Mouse (Mus musculus) limb, embryonic 12.5 days (tissue): ENCODE measurements around the gene Timm44. TPM values are rescaled to one million over a fixed set of nuclear protein-coding genes. Genes with fewer than 3 reads are reported as not detected.

Source experiments
- ATAC-seq: fragments of 200-750 bp; cut with Nextera tagmentation; 2 replicates; pipeline ENCODE4 v1.8.0; 2017; ENCODE audit warnings: low read depth, moderate TSS enrichment; ENCODE audit not compliant: insufficient number of reproducible peaks, insufficient read depth, low FRiP score, low TSS enrichment
- H3K27ac ChIP-seq: fragments of 300-500 bp; sonication (generic); 2 replicates; pipeline ENCODE4 v1.5.1; 2016; ENCODE audit warnings: mild to moderate bottlenecking, moderate library complexity
- H3K27me3 ChIP-seq: fragments of 300-500 bp; sonication (generic); 2 replicates; pipeline ENCODE4 v1.6.1; 2016; ENCODE audit warnings: mild to moderate bottlenecking, moderate library complexity
- H3K36me3 ChIP-seq: fragments of 300-500 bp; sonication (generic); 2 replicates; pipeline ENCODE4 v1.6.1; 2016; ENCODE audit warnings: mild to moderate bottlenecking, moderate library complexity
- H3K4me1 ChIP-seq: fragments of 300-500 bp; sonication (generic); replicated peaks from 2 replicates; pipeline ENCODE4 v1.6.1; 2016
- H3K4me2 ChIP-seq: fragments of 300-500 bp; sonication (generic); 2 replicates; pipeline ENCODE4 v1.6.1; 2016; ENCODE audit warnings: mild to moderate bottlenecking, moderate library complexity
- H3K4me3 ChIP-seq: fragments of 300-500 bp; sonication (generic); replicated peaks from 2 replicates; pipeline ENCODE4 v1.5.1; 2016; ENCODE audit warnings: mild to moderate bottlenecking
- H3K9ac ChIP-seq: fragments of 300-500 bp; sonication (generic); replicated peaks from 2 replicates; pipeline ENCODE4 v1.6.1; 2016; ENCODE audit warnings: mild to moderate bottlenecking, moderate library complexity
- H3K9me3 ChIP-seq: fragments of 300-500 bp; sonication (generic); 2 replicates; pipeline ENCODE4 v1.6.1; 2016; ENCODE audit warnings: mild to moderate bottlenecking, moderate library complexity
- WGBS: fragments of 180-500 bp; shearing (Covaris S2); methylation state at CpG from one replicate; pipeline ENCODE4 v1.1.7; 2016; 5-methylcytosine and 5-hydroxymethylcytosine counted together
- polyA plus RNA-seq: library from polyadenylated mRNA; unstranded; fragments of >200 nt; fragmentation: Nextera tagmentation; extraction: Ambion mirVana; gene quantifications from 2 replicates; pipeline ENCODE4 v1.2.1, GENCODE M21; 2016

Timm44 gene
- polyA plus RNA-seq, 1 experiment from 2014 or later, result 66.7 TPM

DNA sequence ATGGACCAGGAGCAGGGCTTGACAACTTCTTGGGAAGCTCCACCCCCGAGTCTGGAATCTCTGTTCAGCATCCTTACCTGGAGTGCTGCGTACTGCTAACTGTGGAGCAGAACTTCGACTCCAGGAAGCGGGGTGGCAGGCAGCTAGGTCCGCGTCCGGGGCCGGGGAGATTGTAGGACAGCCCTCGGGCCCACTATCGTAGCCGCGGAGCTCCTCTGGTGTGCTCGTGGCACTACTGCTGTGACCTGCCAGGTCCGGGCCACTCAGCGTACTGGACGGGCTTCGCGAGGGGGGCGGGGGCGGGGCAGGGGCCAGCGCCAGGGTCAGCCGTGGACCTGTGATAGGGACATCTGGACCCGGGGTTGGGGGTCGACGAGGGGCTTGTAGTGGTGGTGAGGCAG lies 62.9 kb downstream of the Timm44 start:
- WGBS, result under 1% methylated on average over 25 of the region's 25 CpGs
- Histone ChIP-seq H3K9ac (peak overlapping the region; percentile 57; the same call in 1 of the 2 replicates), H3K4me2 (peak overlapping the region; percentile 91), H3K27me3 (peaks cover 74% of the 10 kb centered on the region), H3K36me3 (0 out of 2 replicates have a peak, but pooled peaks cover 9% of the 10 kb centered on the region), H3K4me3 (peak overlapping the region; percentile 46), H3K9me3 (0 out of 2 replicates have a peak, but pooled peaks cover 5% of the 10 kb centered on the region), H3K4me1 (peaks cover 38% of the 10 kb centered on the region), H3K27ac (no peak overlapping the region)
- ATAC-seq, result peak; percentile 21

DNA sequence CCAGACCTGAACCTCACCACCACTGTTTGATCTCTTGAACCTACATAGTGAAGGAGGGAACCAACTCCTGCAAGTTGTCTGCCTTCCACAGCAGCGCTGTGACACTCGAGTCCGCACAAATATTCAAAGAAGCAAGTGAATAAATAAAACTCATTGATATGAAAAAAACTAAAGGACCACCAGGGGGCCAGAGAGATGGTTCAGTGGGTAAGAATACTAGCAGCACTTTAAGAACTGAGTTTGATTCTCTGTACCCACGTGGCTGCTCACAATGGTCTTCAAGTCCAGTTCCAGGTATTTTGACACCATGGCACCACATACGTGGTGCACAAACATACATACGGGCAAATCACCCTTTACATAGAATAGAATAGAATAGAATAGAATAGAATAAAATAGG lies 64.6 kb downstream of the Timm44 start:
- Histone ChIP-seq H3K27me3 (peaks cover 74% of the 10 kb centered on the region), H3K9ac (no peak overlapping the region), H3K36me3 (0 out of 2 replicates have a peak, but pooled peaks cover 9% of the 10 kb centered on the region), H3K4me3 (no peak overlapping the region), H3K4me1 (peaks cover 33% of the 10 kb centered on the region), H3K27ac (no peak overlapping the region), H3K9me3 (0 out of 2 replicates have a peak, but pooled peaks cover 5% of the 10 kb centered on the region), H3K4me2 (no peak overlapping the region)
- ATAC-seq, result no peak
- WGBS, result 85% methylated on average over 6 of the region's 6 CpGs

Other genes starting within 250 kb of the Timm44 start
- gene Cd209f, start 170.1 kb downstream of the Timm44 start, polyA plus RNA-seq, result not detected in 2 replicates
- gene Cd209g, start 141.8 kb downstream of the Timm44 start, polyA plus RNA-seq, result not detected in 2 replicates
- gene Evi5l, start 109.3 kb downstream of the Timm44 start, polyA plus RNA-seq, result 29.4 and 33.7 TPM in 2 replicates
- gene Prr36, start 58.5 kb downstream of the Timm44 start, polyA plus RNA-seq, result 1.4 and 1.6 TPM in 2 replicates
- 0.24 and 0.39 TPM in 2 replicates for gene Lrrc8e, start 49.1 kb downstream of the Timm44 start, polyA plus RNA-seq
- 33.7 and 36.9 TPM in 2 replicates for gene Map2k7, start 37.2 kb downstream of the Timm44 start, polyA plus RNA-seq
- gene Gm49320, start 37.0 kb downstream of the Timm44 start, polyA plus RNA-seq, result 1.0 and 1.1 TPM in 2 replicates
- 5.5 and 6.5 TPM in 2 replicates for gene Tgfbr3l, start 27.7 kb downstream of the Timm44 start, polyA plus RNA-seq
- gene Snapc2, start 22.8 kb downstream of the Timm44 start, polyA plus RNA-seq, result 61.6 and 70.8 TPM in 2 replicates
- 111 TPM in 2 replicates for gene Ctxn1, start 16.6 kb downstream of the Timm44 start, polyA plus RNA-seq
- gene Ccl25, start 49.3 kb upstream of the Timm44 start, polyA plus RNA-seq, result 23.0 TPM in 2 replicates
- gene Elavl1, start 49.5 kb upstream of the Timm44 start, polyA plus RNA-seq, result 341 and 367 TPM in 2 replicates
- gene Cers4, start 217.1 kb upstream of the Timm44 start, polyA plus RNA-seq, result 13.2 and 14.0 TPM in 2 replicates